Mouse (Mus musculus): ENCODE measurements around the gene Trim43b. TPM values are rescaled to one million over a fixed set of nuclear protein-coding genes. Genes with fewer than 3 reads are reported as not detected.
"Not testable (repeated sequence)": the region's sequence is repeated elsewhere in the genome, so short reads cannot be mapped to it uniquely, and the experiment has no call there.

Gene Trim43b
- polyA plus RNA-seq (2015; fragmentation: Nextera tagmentation; extraction: Ambion mirVana), result not detected in 2 replicates

- not testable (repeated sequence) for H3K9ac ChIP-seq; H3K4me2 ChIP-seq (replicated peaks); H3K27me3 ChIP-seq (replicated peaks); H3K4me1 ChIP-seq (replicated peaks); H3K9me3 ChIP-seq; H3K36me3 ChIP-seq; ATAC-seq; H3K4me3 ChIP-seq (replicated peaks); H3K27ac ChIP-seq
- 75% methylated on average over 2 of the region's 2 CpGs for WGBS
These were observed at the start of gene Trim43b for GRCm38 (mm10) chr9:89092735-89093134. TSS of gene Trim43b (minus strand) at chr9:89092835.

- not testable (repeated sequence) for H3K9ac ChIP-seq; H3K4me1 ChIP-seq (replicated peaks); H3K36me3 ChIP-seq; H3K4me3 ChIP-seq (replicated peaks); H3K27ac ChIP-seq; H3K27me3 ChIP-seq (replicated peaks); ATAC-seq; H3K9me3 ChIP-seq; H3K4me2 ChIP-seq (replicated peaks)
- 86% methylated on average over 7 of the region's 7 CpGs for WGBS
These were observed 11.9 kb upstream of the Trim43b start for GRCm38 (mm10) chr9:89104576-89104975.

GRCm38 (mm10) chr9:89086746-89087145 is 5.9 kb downstream of the Trim43b start:
- not testable (repeated sequence) for H3K4me3 ChIP-seq (replicated peaks); H3K4me1 ChIP-seq (replicated peaks); H3K27me3 ChIP-seq (replicated peaks); H3K27ac ChIP-seq; H3K4me2 ChIP-seq (replicated peaks); H3K9ac ChIP-seq; H3K9me3 ChIP-seq; H3K36me3 ChIP-seq; ATAC-seq
- WGBS, result 90% methylated on average over 13 of the region's 13 CpGs

GRCm38 (mm10) chr9:89079637-89080036 is 13.0 kb downstream of the Trim43b start:
- not testable (repeated sequence) for H3K4me1 ChIP-seq (replicated peaks); H3K36me3 ChIP-seq; H3K27ac ChIP-seq; H3K9me3 ChIP-seq; H3K4me3 ChIP-seq (replicated peaks); H3K4me2 ChIP-seq (replicated peaks); H3K27me3 ChIP-seq (replicated peaks); H3K9ac ChIP-seq; ATAC-seq
- 66% methylated on average over 10 of the region's 10 CpGs for WGBS

GRCm38 (mm10) chr9:89076508-89076907 is 16.1 kb downstream of the Trim43b start:
- H3K4me1 ChIP-seq (replicated peaks); H3K9ac ChIP-seq; H3K9me3 ChIP-seq; H3K4me3 ChIP-seq (replicated peaks); H3K4me2 ChIP-seq (replicated peaks); ATAC-seq; H3K27me3 ChIP-seq (replicated peaks); H3K36me3 ChIP-seq; H3K27ac ChIP-seq: not testable (repeated sequence)
- 87% methylated on average over 1 of the region's 5 CpGs for WGBS

- H3K36me3 ChIP-seq; H3K9me3 ChIP-seq; H3K4me2 ChIP-seq (replicated peaks); H3K4me3 ChIP-seq (replicated peaks); H3K9ac ChIP-seq; H3K4me1 ChIP-seq (replicated peaks); H3K27ac ChIP-seq; H3K27me3 ChIP-seq (replicated peaks): not testable (repeated sequence)
- 93% methylated on average over 4 of the region's 6 CpGs for WGBS
- 0 out of 2 replicates have a peak, but pooled peaks have one; percentile 25 for ATAC-seq
These were observed 25.5 kb downstream of the Trim43b start for GRCm38 (mm10) chr9:89067143-89067501.

- not testable (repeated sequence) for H3K9me3 ChIP-seq; H3K27ac ChIP-seq; H3K9ac ChIP-seq; H3K36me3 ChIP-seq; H3K4me1 ChIP-seq (replicated peaks); H3K4me3 ChIP-seq (replicated peaks); H3K27me3 ChIP-seq (replicated peaks)
- H3K4me2 ChIP-seq (replicated peaks), result peak overlapping the region; percentile 33; the same call in 1 of the 2 replicates
- 57% methylated on average over 41 of the region's 44 CpGs for WGBS
- ATAC-seq, result peak; percentile 99
These were observed 26.1 kb downstream of the Trim43b start for GRCm38 (mm10) chr9:89066378-89067142.

Other genes starting within 250 kb of the Trim43b start
- 1.00 and 2.5 TPM in 2 replicates for gene Bcl2a1a, start 135.9 kb downstream of the Trim43b start, polyA plus RNA-seq (2015; fragmentation: Nextera tagmentation; extraction: Ambion mirVana)
- gene Bcl2a1b, start 106.4 kb upstream of the Trim43b start, polyA plus RNA-seq (2015; fragmentation: Nextera tagmentation; extraction: Ambion mirVana), result 4.6 and 5.6 TPM in 2 replicates
- gene Gm29094, start 106.5 kb upstream of the Trim43b start, polyA plus RNA-seq (2015; fragmentation: Nextera tagmentation; extraction: Ambion mirVana), result 1.1 and 1.8 TPM in 2 replicates
- gene Mthfs, start 117.8 kb upstream of the Trim43b start, polyA plus RNA-seq (2015; fragmentation: Nextera tagmentation; extraction: Ambion mirVana), result 31.0 and 33.3 TPM in 2 replicates